Comparison of ENCODE assay signal across 8 mouse cellular contexts in genomic region chrX:99134891-99135290, GRCm38 (mm10). TPM values are rescaled to one million over a fixed set of nuclear protein-coding genes. Genes with fewer than 3 reads are reported as not detected.
DNase-seq lines count a peak whose midpoint lies in the region; ATAC-seq lines count a peak whose summit lies in the region.

No protein-coding gene starts in this region.

- peaks cover 4% of the 10 kb centered on the region for H3K4me1 ChIP-seq in hindbrain, embryonic 14.5 days (replicated peaks; ENCODE audit: control insufficient read depth, insufficient read depth, low read length)

- H3K9me3 ChIP-seq in hindbrain, embryonic 14.5 days (ENCODE audit: control insufficient read depth, low read length), result no peaks in the 10 kb centered on the region

- peak overlapping the region; percentile 57 for H3K27ac ChIP-seq in hindbrain, embryonic 14.5 days

- 22% methylated on average over 11 of the region's 14 CpGs for WGBS in hindbrain, embryonic 14.5 days

- peak overlapping the region; percentile 75 for H3K4me2 ChIP-seq in hindbrain, embryonic 14.5 days (replicated peaks)

- H3K36me3 ChIP-seq in hindbrain, embryonic 14.5 days (replicated peaks; ENCODE audit: control insufficient read depth, insufficient read depth), result no peaks in the 10 kb centered on the region

- peak; percentile 51; the same call in 1 of the 2 replicates for ATAC-seq in hindbrain, embryonic 14.5 days (ENCODE audit: low FRiP score)

- H3K9ac ChIP-seq in hindbrain, embryonic 14.5 days, result peak overlapping the region; percentile 29; the same call in 1 of the 2 replicates

- no peaks in the 10 kb centered on the region for H3K27me3 ChIP-seq in hindbrain, embryonic 14.5 days (ENCODE audit: control insufficient read depth, insufficient read depth, low read length)

- DNase-seq in T-cell, adult 2 months (ENCODE audit: low spot score), result peak; percentile 67
- peak; percentile 83 to 88 for DNase-seq in cerebellum, postnatal 25 days
- DNase-seq in frontal cortex, postnatal 36 days (ENCODE audit: low spot score in 2 of 2), result peak; percentile 79 to 82
- DNase-seq in hindbrain, embryonic 14.5 days (ENCODE audit: low spot score), result peak; percentile 88
- DNase-seq in layer of hippocampus, postnatal 25 days (ENCODE audit: extremely low spot score in 1 of 2, low spot score in 1 of 2), result peak; percentile 53 to 75
- DNase-seq in lung, postnatal 14 days, result peak; percentile 85
- peak; percentile 90 for DNase-seq in retina, postnatal 1 day
- peak; percentile 79 for DNase-seq in thymus, postnatal 4 days

- peak overlapping the region; percentile 70; the same call in 1 of the 2 replicates for H3K4me3 ChIP-seq in hindbrain, embryonic 14.5 days (replicated peaks; ENCODE audit: low read length)

RNA-seq across cellular contexts. Expression of gene Efnb1, which starts 1.0 kb away (rescaled TPM):
- 19.3 and 19.6 TPM in 2 replicates for polyA plus RNA-seq in hindbrain, embryonic 14.5 days (2014; fragmentation: Nextera tagmentation; extraction: Ambion mirVana)
- total RNA-seq in layer of hippocampus, postnatal 25 days (2021), result 10 to 100 TPM; 11.6 to 14.8 TPM

Comparison
In these comparisons a context has a peak if more than half of its experiments do, and no peak if none do; other contexts are left out.
1. Peak in every context shown above with its lines: DNase-seq, ATAC-seq, H3K4me3 ChIP-seq and H3K27ac ChIP-seq.